In the genomic region with DNA sequence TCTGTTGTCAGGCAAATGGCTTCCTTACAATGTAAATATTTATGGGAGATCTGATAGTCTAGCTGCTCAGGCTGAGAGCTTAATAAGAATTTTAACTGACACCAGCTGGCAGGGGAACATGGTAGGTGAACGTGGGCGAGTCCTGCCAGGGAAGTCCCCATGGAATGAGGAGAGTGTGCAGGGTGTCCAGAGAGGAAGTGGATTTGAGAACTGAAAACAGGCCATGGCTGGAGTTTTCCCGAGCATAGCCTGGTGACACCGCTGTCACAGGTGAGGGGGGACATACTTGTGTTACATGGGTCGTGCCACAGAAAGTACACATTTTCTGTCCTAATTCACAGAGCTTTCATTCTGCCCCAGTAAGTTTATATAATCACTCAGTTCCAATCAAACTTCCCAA, we compare ENCODE assay signal across 26 mouse cellular contexts.
"Had no signal": no experiment of that assay in that cellular context is flagged by ENCODE, and none has a peak within 500 bp of the region (broad histone marks: within the 10 kb centered on the region; RNA-seq: fewer than 3 reads in every experiment).

No protein-coding gene starts in this region.

- H3K4me1 ChIP-seq: liver, embryonic 12.5 days had no signal

- H3K9me3 ChIP-seq: heart, embryonic 10.5 days; heart, embryonic 12.5 days; hindbrain, embryonic 10.5 days; hindbrain, embryonic 12.5 days; kidney, embryonic 15.5 days; limb, embryonic 10.5 days; limb, embryonic 12.5 days; liver, embryonic 12.5 days had no signal

- H3K27ac ChIP-seq: gastrocnemius, adult 2 months; heart, adult 2 months; heart, embryonic 10.5 days; hindbrain, embryonic 10.5 days; hindbrain, embryonic 12.5 days; hindbrain, embryonic 14.5 days; kidney, embryonic 15.5 days; limb, embryonic 10.5 days; limb, embryonic 12.5 days; liver, embryonic 12.5 days; liver, embryonic 14.5 days had no signal

- H3K4me3 ChIP-seq: gastrocnemius, adult 2 months; heart, adult 2 months; heart, embryonic 10.5 days; heart, embryonic 12.5 days; hindbrain, embryonic 10.5 days; hindbrain, embryonic 12.5 days; kidney, embryonic 15.5 days; limb, embryonic 10.5 days; limb, embryonic 12.5 days; liver, embryonic 12.5 days had no signal

- DNase-seq: gastrocnemius, adult 2 months; gastrocnemius, postnatal 10 days; gastrocnemius, postnatal 25 days; heart, adult 11 months; heart, adult 2 months; heart, postnatal 10 days; heart, postnatal 4 days; kidney, adult 11 months; kidney, adult 2 months; kidney, adult 9 months; kidney, postnatal 10 days; layer of hippocampus, adult 9-11 months; layer of hippocampus, postnatal 36 days; liver had no signal

- ATAC-seq: hindbrain, embryonic 16.5 days; intestine, embryonic 16.5 days; liver, embryonic 12.5 days had no signal

- H3K27me3 ChIP-seq: heart, embryonic 12.5 days; hindbrain, embryonic 12.5 days; kidney, embryonic 15.5 days had no signal

- H3K4me2 ChIP-seq: heart, embryonic 12.5 days; hindbrain, embryonic 12.5 days; hindbrain, embryonic 14.5 days; kidney, embryonic 15.5 days; limb, embryonic 12.5 days; liver, embryonic 12.5 days had no signal

- H3K9ac ChIP-seq: heart, embryonic 12.5 days; hindbrain, embryonic 12.5 days; hindbrain, embryonic 14.5 days; kidney, embryonic 15.5 days; limb, embryonic 12.5 days; liver, embryonic 12.5 days; liver, embryonic 14.5 days had no signal

- H3K36me3 ChIP-seq: heart, embryonic 10.5 days; heart, embryonic 12.5 days; hindbrain, embryonic 10.5 days; hindbrain, embryonic 12.5 days; kidney, embryonic 15.5 days; limb, embryonic 10.5 days; limb, embryonic 12.5 days; liver, embryonic 12.5 days had no signal
